Mouse (Mus musculus) intestine, embryonic 14.5 days (tissue): ENCODE results near the gene Apoa2. TPM values are rescaled to one million over a fixed set of nuclear protein-coding genes. Genes with fewer than 3 reads are reported as not detected.

Experiments
- ATAC-seq: fragments of 200-750 bp; cut with Nextera tagmentation; replicated peaks from 2 replicates; pipeline ENCODE4 v1.8.0; 2017; ENCODE audit warnings: low read depth, moderate number of reproducible peaks, moderate TSS enrichment, moderate library complexity; ENCODE audit not compliant: low FRiP score, low TSS enrichment
- DNase-seq: peaks from one replicate; pipeline ENCODE4 v3.0.0-alpha.2; 2018; ENCODE audit warnings: low spot score
- H3K27ac ChIP-seq: fragments of 300-500 bp; sonication (generic); 2 replicates; pipeline ENCODE4 v1.5.1; 2014; ENCODE audit warnings: low read depth, mild to moderate bottlenecking, control low read depth
- H3K27me3 ChIP-seq: fragments of 300-500 bp; sonication (generic); replicated peaks from 2 replicates; pipeline ENCODE4 v1.6.1; 2014; ENCODE audit warnings: low read length, control low read depth; ENCODE audit not compliant: control insufficient read depth, insufficient read depth
- H3K36me3 ChIP-seq: fragments of 300-500 bp; sonication (generic); 2 replicates; pipeline ENCODE4 v1.6.1; 2014; ENCODE audit warnings: low read length, control low read depth; ENCODE audit not compliant: control insufficient read depth, insufficient read depth
- H3K4me1 ChIP-seq: fragments of 300-500 bp; sonication (generic); replicated peaks from 2 replicates; pipeline ENCODE4 v1.6.1; 2014; ENCODE audit warnings: low read length, control low read depth, mixed read lengths; ENCODE audit not compliant: control insufficient read depth, insufficient read depth
- H3K4me2 ChIP-seq: fragments of 300-500 bp; sonication (generic); 2 replicates; pipeline ENCODE4 v1.6.1; 2014; ENCODE audit warnings: low read length
- H3K4me3 ChIP-seq: fragments of 300-500 bp; sonication (generic); 2 replicates; pipeline ENCODE4 v1.5.1; 2014; ENCODE audit warnings: low read depth, low read length, control low read depth, mixed read lengths
- H3K9ac ChIP-seq: fragments of 300-500 bp; sonication (generic); 2 replicates; pipeline ENCODE4 v1.6.1; 2014; ENCODE audit warnings: mild to moderate bottlenecking, low read length
- H3K9me3 ChIP-seq: fragments of 300-500 bp; sonication (generic); 2 replicates; pipeline ENCODE4 v1.6.1; 2016; ENCODE audit warnings: low read length, control low read depth; ENCODE audit not compliant: control insufficient read depth
- WGBS: fragments of 180-500 bp; shearing (Covaris S2); extraction: QIAGEN DNeasy Blood & Tissue Kit; methylation state at CpG from one replicate; pipeline ENCODE4 v1.1.7; 2014; 5-methylcytosine and 5-hydroxymethylcytosine counted together
- polyA plus RNA-seq: library from polyadenylated mRNA; unstranded; fragments of >200 nt; fragmentation: Nextera tagmentation; extraction: Ambion mirVana; gene quantifications from 2 replicates; pipeline ENCODE4 v1.2.1, GENCODE M21; 2014

The Apoa2 gene
- polyA plus RNA-seq, 1 experiment from 2014 or later = 2.5 TPM

DNA sequence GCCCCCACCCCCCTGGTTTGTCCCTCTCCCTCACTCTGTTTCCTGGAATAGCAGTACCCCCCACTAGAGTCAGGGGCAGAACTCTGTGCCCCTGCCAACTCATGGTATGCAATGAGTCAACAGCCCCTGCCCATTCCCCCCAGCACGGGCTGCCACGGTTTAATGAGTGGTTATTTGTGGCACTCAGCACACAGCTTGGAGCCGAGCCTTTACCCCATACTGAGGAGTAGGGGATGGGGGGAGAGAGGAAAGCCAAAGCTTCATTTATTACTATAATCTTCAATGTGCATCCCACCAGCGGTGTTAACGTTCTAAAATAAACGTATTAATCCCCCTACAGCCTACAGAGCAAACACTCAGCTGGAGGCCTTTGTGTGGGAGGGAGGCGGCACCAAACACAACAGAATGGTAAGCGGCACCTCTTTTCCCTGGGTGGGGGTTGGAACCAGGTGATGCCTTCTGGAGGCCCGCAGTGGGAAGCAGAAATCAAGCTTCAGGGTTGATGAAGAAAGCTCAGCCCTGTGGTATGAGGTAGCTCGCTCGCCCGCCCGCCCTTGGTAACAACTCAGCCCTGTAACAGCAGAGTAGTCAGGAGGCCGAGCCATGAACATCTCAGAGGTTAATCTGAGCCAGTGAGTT is 35.3 kb upstream of the Apoa2 start:
- H3K27me3 ChIP-seq = 0 out of 2 replicates have a peak, but pooled peaks cover 11% of the 10 kb centered on the region
- ATAC-seq (no peak), DNase-seq (no peak)
- no peaks in the 10 kb centered on the region for H3K9me3 ChIP-seq
- H3K4me1 ChIP-seq = peaks cover 48% of the 10 kb centered on the region
- no peak overlapping the region for H3K9ac ChIP-seq
- 46% methylated on average over 14 of the region's 14 CpGs for WGBS
- peak overlapping the region; percentile 9; the same call in 1 of the 2 replicates for H3K4me2 ChIP-seq
- peak overlapping the region; percentile 40; the same call in 1 of the 2 replicates for H3K27ac ChIP-seq
- H3K36me3 ChIP-seq = no peaks in the 10 kb centered on the region
- H3K4me3 ChIP-seq = no peak overlapping the region

DNA sequence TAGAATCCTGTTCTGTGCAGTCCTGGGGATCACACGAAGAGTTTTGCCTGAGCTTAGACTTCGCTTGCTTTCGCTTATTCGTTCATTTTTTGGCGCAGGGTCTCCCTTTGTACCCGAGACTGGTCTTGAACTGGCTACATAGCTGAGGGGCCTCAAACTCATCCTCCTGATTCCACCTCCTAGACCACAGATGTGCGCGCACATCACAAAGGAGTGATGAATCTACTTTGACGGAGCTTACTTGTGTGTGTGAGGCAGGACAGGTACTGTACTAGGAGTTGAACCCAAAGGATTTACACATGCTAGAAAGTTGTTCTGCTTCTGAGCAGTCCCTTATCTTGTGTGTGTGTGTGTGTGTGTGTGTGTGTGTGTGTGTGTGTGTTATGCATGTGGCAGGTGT is 34.0 kb upstream of the Apoa2 start:
- Histone ChIP-seq H3K27me3 (0 out of 2 replicates have a peak, but pooled peaks cover 21% of the 10 kb centered on the region), H3K36me3 (no peaks in the 10 kb centered on the region), H3K4me1 (peaks cover 49% of the 10 kb centered on the region), H3K4me2 (no peak overlapping the region), H3K9me3 (no peaks in the 10 kb centered on the region), H3K4me3 (no peak overlapping the region), H3K27ac (no peak overlapping the region), H3K9ac (no peak overlapping the region)
- ATAC-seq (no peak), DNase-seq (no peak)
- 94% methylated on average over 9 of the region's 9 CpGs for WGBS

DNA sequence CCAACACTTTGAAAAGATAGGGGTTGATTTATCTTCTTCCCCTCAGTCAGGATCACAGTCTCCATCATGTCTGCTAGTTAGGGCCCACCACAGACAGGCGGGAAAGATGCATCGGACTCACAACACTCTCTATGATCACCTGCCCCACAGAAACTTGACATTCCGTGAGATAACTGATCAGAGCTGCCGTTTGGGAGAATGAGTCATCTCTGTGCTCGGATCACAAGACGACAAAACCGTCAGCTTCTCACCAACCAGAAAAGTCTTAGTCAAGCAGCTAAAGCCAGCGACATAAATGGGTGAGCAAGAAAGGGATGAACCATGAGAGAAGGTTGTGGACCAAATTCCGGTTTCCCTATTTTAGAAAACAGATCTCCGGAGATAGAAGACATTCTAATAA is 32.6 kb upstream of the Apoa2 start:
- no peak overlapping the region for H3K27ac ChIP-seq
- H3K27me3 ChIP-seq = peaks cover 33% of the 10 kb centered on the region
- no peak for ATAC-seq
- no peak overlapping the region for H3K4me3 ChIP-seq
- no peak overlapping the region; the same call in 1 of the 2 replicates for H3K4me2 ChIP-seq
- H3K4me1 ChIP-seq = peaks cover 43% of the 10 kb centered on the region
- WGBS = 46% methylated on average over 10 of the region's 10 CpGs
- no peak for DNase-seq
- H3K9ac ChIP-seq = no peak overlapping the region
- no peaks in the 10 kb centered on the region for H3K36me3 ChIP-seq
- no peaks in the 10 kb centered on the region for H3K9me3 ChIP-seq

DNA sequence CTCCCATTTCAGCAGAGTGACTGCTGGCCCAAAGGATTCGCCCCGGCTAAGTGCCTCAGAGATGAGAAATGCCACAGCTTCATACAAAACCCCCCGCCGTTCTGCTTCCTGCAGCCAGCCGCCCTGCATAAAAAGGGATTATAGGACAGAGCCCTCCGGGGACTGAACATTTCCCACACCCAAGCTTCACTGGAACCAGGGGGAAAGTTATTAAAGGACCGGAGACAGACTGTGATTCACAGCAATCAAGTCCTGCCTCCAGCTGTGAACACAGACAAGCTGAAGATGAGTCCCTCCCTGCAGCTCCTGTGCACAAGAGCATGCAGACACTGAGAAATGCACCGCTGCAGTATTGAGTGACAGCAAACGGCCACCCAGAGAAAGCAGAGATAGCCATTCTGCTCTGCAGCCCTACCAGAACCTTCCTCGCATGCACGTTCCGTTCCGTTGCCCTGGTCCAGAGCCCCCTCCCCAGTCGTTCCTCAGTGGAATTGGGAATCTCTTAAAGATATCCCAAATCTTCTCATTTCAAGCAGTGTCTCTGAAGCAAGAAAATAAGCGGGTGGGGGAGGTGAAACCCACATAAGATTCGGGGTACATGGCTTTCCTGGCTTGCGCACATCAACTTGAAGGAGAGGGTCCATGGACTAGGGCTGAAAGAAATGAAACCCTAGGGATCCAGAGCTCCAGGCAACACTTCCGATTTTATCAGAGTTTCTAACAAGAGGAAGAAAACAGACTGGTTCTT is 31.6 kb upstream of the Apoa2 start:
- peak overlapping the region; percentile 27 for H3K4me3 ChIP-seq

DNA sequence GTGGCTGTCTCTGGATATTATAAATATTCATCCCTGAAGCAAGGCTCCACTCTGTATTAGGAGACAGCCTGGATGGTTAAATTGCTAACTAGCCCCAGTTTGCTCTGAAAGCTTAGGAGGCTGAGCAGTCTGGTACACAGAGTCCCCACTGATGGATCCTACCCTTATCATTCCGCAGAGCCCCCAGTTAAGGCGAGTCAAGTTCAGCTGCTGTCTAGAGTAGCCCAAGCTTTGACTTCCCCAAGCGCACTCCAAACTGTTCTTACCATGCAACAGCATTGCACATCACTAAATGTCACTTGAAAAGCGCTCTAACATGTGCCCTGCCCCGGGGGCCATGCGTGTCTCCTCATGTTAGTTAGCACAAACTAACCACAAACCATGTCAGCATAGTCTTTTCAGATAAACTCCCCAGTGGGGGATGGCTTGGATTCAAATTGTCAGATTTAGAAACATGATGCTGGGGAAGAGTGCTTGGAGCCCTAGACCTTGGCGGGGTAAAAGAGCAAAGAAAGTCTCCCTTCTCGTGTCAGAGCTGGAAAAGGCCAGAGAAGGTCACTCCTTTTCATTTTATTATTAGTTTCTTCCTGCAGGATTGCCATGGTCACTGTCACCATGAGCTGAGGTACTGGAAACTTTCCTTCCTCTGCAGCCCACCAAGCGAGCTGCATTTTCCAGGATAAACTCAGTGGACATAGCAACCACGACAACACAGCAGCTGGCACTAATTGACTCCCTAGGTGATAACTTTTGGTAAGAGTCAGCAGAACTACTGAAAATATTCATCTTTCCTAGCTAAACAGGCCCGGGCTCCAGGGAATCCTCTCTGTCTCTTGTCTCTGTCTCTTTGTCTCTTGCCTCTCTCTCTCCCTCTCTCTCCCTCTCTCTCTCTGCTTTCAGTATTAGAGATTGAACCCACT is 30.7 kb upstream of the Apoa2 start:
- H3K4me1 ChIP-seq = peaks cover 36% of the 10 kb centered on the region
- no peak overlapping the region for H3K9ac ChIP-seq
- no peaks in the 10 kb centered on the region for H3K9me3 ChIP-seq
- peak overlapping the region; percentile 27; the same call in 1 of the 2 replicates for H3K4me3 ChIP-seq
- DNase-seq (no peak), ATAC-seq (no peak)
- peaks cover 33% of the 10 kb centered on the region for H3K27me3 ChIP-seq
- WGBS = 25% methylated on average over 11 of the region's 11 CpGs
- H3K36me3 ChIP-seq = no peaks in the 10 kb centered on the region
- no peak overlapping the region for H3K27ac ChIP-seq
- H3K4me2 ChIP-seq = peak overlapping the region; percentile 51

More for the DNA sequence above, 31.6 kb upstream of the Apoa2 start:
- peak overlapping the region; percentile 51 for H3K4me2 ChIP-seq
- H3K9ac ChIP-seq = no peak overlapping the region
- peaks cover 43% of the 10 kb centered on the region for H3K4me1 ChIP-seq
- H3K36me3 ChIP-seq = no peaks in the 10 kb centered on the region
- H3K27ac ChIP-seq = peak overlapping the region; percentile 43; the same call in 1 of the 2 replicates
- WGBS = 8% methylated on average over 18 of the region's 18 CpGs
- no peak for ATAC-seq
- no peak for DNase-seq
- H3K27me3 ChIP-seq = peaks cover 33% of the 10 kb centered on the region
- H3K9me3 ChIP-seq = no peaks in the 10 kb centered on the region

DNA sequence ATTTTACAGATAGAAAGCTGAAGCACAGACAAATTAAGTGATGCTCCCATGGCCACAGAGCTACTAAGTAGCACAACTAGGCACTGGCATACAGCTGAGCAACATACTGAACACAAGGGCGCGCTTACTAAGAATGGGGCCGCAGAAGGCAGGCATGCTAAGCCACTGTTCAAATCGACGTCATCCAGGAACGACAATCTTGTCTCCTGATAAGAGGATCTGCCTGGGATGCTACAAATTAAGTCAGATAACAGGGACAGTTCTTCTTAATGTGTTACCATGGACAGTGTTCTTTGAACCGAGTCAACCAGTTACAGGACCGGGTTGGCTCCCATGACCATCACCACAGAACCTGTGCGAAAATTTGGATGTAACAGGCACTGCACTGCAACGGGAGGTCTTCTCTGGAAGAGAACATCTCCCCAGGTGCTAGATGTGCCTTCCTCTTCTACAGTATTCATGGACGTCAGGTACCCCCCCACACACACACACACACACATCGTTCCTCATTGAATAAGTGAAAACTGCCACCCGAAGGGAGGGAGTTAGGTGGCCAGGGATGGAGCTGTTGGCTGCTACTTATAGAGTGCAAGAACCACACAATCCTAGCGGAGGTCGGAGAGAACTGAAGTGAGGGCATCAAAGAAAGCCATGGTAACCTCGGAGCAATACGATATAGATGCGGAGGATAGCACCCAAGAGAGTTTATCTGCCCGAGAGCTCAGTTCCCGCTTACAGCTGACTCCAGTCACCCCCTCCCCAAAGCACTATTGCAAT is 29.6 kb upstream of the Apoa2 start:
- Histone ChIP-seq H3K4me2 (peak overlapping the region; percentile 94), H3K27ac (no peak overlapping the region), H3K36me3 (no peaks in the 10 kb centered on the region), H3K9me3 (no peaks in the 10 kb centered on the region), H3K27me3 (peaks cover 33% of the 10 kb centered on the region), H3K4me3 (peak overlapping the region; percentile 50), H3K4me1 (peaks cover 29% of the 10 kb centered on the region), H3K9ac (peak overlapping the region; percentile 36; the same call in 1 of the 2 replicates)
- ATAC-seq (no peak), DNase-seq (no peak)
- WGBS = 13% methylated on average over 20 of the region's 20 CpGs

DNA sequence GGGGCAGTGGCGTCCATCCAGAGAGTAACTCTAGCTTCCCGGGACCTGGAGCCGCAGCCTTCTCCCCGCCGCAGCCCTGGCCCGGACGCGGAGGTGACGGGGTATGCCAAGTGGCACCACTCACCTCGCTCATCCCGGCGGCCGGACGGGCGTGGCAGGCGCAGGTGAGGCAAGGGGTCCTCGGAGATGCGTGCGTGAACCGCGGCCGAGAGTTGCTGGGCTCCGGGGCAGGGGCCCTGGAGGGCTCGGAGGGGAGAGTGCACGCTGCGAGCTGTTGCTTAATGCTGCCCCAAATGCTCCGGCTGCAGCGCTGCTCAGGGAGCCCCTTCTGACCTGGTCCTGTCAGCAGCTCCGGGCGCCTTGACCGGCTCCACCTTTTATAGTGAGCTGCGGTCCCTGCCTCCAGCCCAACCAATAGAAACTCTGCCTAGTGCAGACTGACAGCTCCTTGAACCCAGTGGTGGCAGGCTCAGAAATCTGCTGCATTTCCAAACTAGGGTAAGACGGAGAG is 28.9 kb upstream of the Apoa2 start, which contains the start of gene Pcp4l1:
Gene Pcp4l1 (minus strand): TSS at position 382 of the 511 bp plus-strand sequence.
- H3K36me3 ChIP-seq = no peaks in the 10 kb centered on the region
- DNase-seq = peak; percentile 75
- peak; percentile 80 for ATAC-seq
- peak within 1 kb of the TSS; percentile 94 for H3K4me2 ChIP-seq
- no peaks in the 10 kb centered on the region for H3K9me3 ChIP-seq
- H3K9ac ChIP-seq = peak within 1 kb of the TSS; percentile 36
- peak within 1 kb of the TSS; percentile 50 for H3K4me3 ChIP-seq
- under 1% methylated on average over 33 of the region's 33 CpGs for WGBS
- H3K4me1 ChIP-seq = peaks cover 29% of the 10 kb centered on the region
- H3K27me3 ChIP-seq = peaks cover 33% of the 10 kb centered on the region
- no peak within 1 kb of the TSS for H3K27ac ChIP-seq
